Mouse (Mus musculus) hindbrain, embryonic 16.5 days (tissue): Measurements from ENCODE around the gene Tsku. TPM values are rescaled to one million over a fixed set of nuclear protein-coding genes. Genes with fewer than 3 reads are reported as not detected.
A peak's percentile ranks its signal among the peaks of the same experiment; 100 is the strongest.

Experiments
- ATAC-seq: fragments of 200-750 bp; cut with Nextera tagmentation; 2 replicates; pipeline ENCODE4 v1.8.0; 2017; ENCODE audit warnings: moderate TSS enrichment, moderate library complexity
- H3K27ac ChIP-seq: fragments of 300-500 bp; sonication (generic); 2 replicates; pipeline ENCODE4 v1.5.1; 2014; ENCODE audit warnings: low read depth, mild to moderate bottlenecking, control low read depth, low read length, moderate library complexity
- H3K27me3 ChIP-seq: fragments of 300-500 bp; sonication (generic); replicated peaks from 2 replicates; pipeline ENCODE4 v1.6.1; 2014; ENCODE audit warnings: low read length; ENCODE audit not compliant: control insufficient read depth, insufficient read depth
- H3K36me3 ChIP-seq: fragments of 300-500 bp; sonication (generic); 2 replicates; pipeline ENCODE4 v1.6.1; 2014; ENCODE audit warnings: mild to moderate bottlenecking, low read length, moderate library complexity, mixed read lengths; ENCODE audit not compliant: control insufficient read depth, insufficient read depth
- H3K4me1 ChIP-seq: fragments of 300-500 bp; sonication (generic); 2 replicates; pipeline ENCODE4 v1.6.1; 2014; ENCODE audit warnings: low read depth, low read length; ENCODE audit not compliant: control insufficient read depth, insufficient read depth
- H3K4me2 ChIP-seq: fragments of 300-500 bp; sonication (generic); 2 replicates; pipeline ENCODE4 v1.6.1; 2014; ENCODE audit warnings: mild to moderate bottlenecking, low read length, control low read depth, moderate library complexity
- H3K4me3 ChIP-seq: fragments of 300-500 bp; sonication (generic); 2 replicates; pipeline ENCODE4 v1.5.1; 2014; ENCODE audit warnings: mild to moderate bottlenecking, low read length, control low read depth, moderate library complexity
- H3K9ac ChIP-seq: fragments of 300-500 bp; sonication (generic); 2 replicates; pipeline ENCODE4 v1.6.1; 2014; ENCODE audit warnings: low read depth, mild to moderate bottlenecking, control low read depth, low read length, moderate library complexity
- H3K9me3 ChIP-seq: fragments of 300-500 bp; sonication (generic); 2 replicates; pipeline ENCODE4 v1.6.1; 2014; ENCODE audit warnings: mild to moderate bottlenecking, low read length, moderate library complexity; ENCODE audit not compliant: control insufficient read depth
- WGBS: fragments of 180-500 bp; shearing (Covaris S2); extraction: QIAGEN DNeasy Blood & Tissue Kit; methylation state at CpG from one replicate; pipeline ENCODE4 v1.1.7; 2014; 5-methylcytosine and 5-hydroxymethylcytosine counted together
- polyA plus RNA-seq: library from polyadenylated mRNA; unstranded; fragments of >200 nt; fragmentation: Nextera tagmentation; extraction: Ambion mirVana; gene quantifications from 2 replicates; pipeline ENCODE4 v1.2.1, GENCODE M21; 2015

The Tsku gene
- polyA plus RNA-seq, 1 experiment from 2014 or later = 6.5 TPM

DNA sequence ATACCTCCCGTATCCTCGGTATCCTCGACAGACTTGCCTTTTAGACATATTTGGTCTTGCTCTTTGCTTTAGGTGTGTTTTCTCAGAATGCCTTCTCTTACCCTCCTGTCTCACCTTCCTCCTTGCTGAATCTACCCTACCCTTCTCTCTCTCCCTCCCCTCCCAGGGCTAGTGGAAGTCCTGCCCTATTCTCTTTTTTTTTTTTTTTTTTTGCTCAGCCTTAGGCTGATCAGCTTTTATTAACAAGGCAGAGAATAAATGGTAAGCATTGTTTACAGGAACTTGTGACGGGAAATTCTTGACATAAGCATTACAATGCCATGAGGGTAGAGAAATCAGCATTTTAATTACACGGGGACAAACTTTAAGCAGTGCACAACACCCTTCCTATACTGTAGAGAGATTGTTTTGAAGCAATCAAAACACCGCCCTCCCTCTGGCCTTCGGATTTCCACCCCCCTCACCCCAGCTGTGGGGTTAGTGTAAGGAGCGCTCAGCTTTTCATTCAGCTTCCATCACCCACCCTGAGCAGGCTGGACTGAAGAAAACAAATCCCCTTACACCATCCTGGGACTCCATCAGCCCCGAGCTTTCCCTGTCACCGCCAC, 8.7 kb upstream of the Tsku start:
- Histone ChIP-seq H3K9ac (no peak overlapping the region), H3K9me3 (no peaks in the 10 kb centered on the region), H3K4me2 (no peak overlapping the region), H3K27ac (no peak overlapping the region), H3K4me1 (no peaks in the 10 kb centered on the region), H3K4me3 (no peak overlapping the region), H3K36me3 (no peaks in the 10 kb centered on the region), H3K27me3 (no peaks in the 10 kb centered on the region)
- WGBS = 53% methylated on average over 10 of the region's 10 CpGs
- ATAC-seq = no peak

DNA sequence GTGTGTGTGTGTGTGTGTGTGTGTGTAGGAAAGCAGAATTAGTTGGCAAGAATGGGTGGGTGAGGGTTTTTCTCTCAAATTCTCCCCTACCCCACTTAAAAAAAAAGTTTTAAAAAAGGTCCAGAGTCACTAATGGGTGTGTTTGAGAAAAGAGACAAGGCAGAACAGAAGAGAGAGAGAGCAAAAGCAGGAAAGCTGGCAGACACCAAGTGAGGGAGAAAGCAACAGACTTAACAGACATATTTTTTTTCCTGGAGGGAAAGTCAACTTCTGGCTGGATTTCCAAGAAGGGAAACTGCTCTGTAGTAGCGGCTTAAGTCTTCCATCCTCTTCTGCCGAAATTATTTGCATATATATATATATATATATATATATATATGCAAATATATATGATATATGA, 534 bp upstream of the Tsku start:
- Histone ChIP-seq H3K27ac (peak overlapping the region; percentile 82), H3K9ac (peak overlapping the region; percentile 79; the same call in 1 of the 2 replicates), H3K27me3 (no peaks in the 10 kb centered on the region), H3K4me3 (peak overlapping the region; percentile 80), H3K4me1 (peaks cover 23% of the 10 kb centered on the region), H3K4me2 (peak overlapping the region; percentile 93), H3K9me3 (no peaks in the 10 kb centered on the region), H3K36me3 (no peaks in the 10 kb centered on the region)
- 40% methylated on average over 2 of the region's 2 CpGs for WGBS
- no peak for ATAC-seq

DNA sequence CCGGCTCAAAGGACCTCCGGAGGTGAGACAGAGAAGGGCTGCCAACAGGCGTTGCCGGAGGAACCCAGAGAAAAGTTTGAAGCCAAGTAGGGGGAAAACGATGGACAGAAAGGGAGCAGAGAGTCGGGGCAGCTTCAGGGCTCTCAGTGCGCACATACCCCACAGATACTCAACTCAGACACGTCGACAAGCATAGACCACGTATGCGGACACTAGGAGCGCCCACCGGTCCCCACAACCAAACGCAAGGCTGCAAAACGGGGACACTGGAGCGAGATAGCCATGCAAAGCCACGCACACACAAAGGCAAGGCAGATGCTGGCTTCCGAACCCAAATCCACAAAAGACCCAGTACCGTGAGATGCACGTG, 522 bp downstream of the Tsku start:
- H3K36me3 ChIP-seq = no peaks in the 10 kb centered on the region
- H3K27ac ChIP-seq = peak overlapping the region; percentile 82
- peak overlapping the region; percentile 80 for H3K4me3 ChIP-seq
- peak overlapping the region; percentile 93 for H3K4me2 ChIP-seq
- peak overlapping the region; percentile 79 for H3K9ac ChIP-seq
- H3K9me3 ChIP-seq = no peaks in the 10 kb centered on the region
- no peak for ATAC-seq
- under 1% methylated on average over 20 of the region's 20 CpGs for WGBS
- peaks cover 29% of the 10 kb centered on the region for H3K4me1 ChIP-seq
- no peaks in the 10 kb centered on the region for H3K27me3 ChIP-seq

DNA sequence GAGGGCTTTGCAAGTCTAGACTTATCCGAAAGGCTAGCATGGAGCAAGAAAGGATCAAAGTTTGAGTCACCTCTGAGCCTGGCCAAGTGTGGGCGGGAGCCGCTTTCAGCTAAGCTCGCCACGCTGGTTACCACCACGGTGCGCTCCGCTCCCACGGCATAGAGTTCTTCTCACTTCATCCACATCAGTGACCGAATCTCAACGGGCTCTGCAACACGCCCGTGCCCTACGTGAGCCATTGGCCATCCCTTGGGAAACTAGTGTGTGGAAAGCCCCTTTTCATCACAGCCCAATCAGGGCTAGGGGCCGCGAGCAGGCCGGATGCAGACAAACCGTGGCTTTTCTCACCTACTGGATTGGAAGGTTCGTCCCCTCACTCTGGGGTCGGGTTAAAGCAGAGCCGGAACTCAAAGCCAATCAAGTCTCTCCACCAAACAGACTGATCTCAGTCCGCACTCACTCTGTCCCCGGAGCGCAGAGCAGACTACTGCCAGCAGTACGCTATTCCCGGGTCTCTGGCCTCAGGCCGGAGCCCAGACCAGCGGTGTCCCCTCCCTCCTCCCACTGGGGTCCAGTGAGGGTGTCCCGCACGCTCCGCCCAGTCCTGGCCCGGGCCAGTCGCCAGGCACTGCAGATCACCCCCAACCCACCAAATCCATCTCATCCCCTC, 1.0 kb downstream of the Tsku start:
- H3K27ac ChIP-seq = peak overlapping the region; percentile 82
- no peaks in the 10 kb centered on the region for H3K9me3 ChIP-seq
- 2% methylated on average over 33 of the region's 33 CpGs for WGBS
- peak; percentile 81 for ATAC-seq
- no peaks in the 10 kb centered on the region for H3K27me3 ChIP-seq
- H3K4me1 ChIP-seq = peaks cover 31% of the 10 kb centered on the region
- peak overlapping the region; percentile 79 for H3K9ac ChIP-seq
- H3K4me2 ChIP-seq = peak overlapping the region; percentile 93
- H3K36me3 ChIP-seq = no peaks in the 10 kb centered on the region
- H3K4me3 ChIP-seq = peak overlapping the region; percentile 80

DNA sequence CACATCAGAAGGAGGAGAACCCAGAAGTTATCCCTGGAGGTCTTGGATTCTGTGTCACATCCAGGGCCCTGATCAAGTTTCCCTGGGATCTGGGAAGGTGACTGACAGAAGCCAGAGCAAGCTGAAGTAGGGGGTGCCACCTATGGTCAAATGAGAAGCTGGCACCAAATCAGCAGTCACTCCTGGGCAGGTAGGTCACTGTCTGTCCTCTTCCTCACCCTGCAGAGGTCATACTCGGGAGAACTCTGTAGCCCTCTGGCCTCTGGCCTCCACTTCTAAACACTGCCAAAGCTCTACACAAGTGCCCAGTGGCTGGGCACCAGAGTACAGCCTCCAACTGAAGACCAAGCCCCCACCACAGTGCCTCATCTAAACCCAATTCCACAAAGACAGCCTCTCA, 3.1 kb downstream of the Tsku start:
- no peaks in the 10 kb centered on the region for H3K9me3 ChIP-seq
- H3K4me3 ChIP-seq = no peak overlapping the region
- no peaks in the 10 kb centered on the region for H3K27me3 ChIP-seq
- WGBS = 75% methylated on average over 1 of the region's 1 CpGs
- H3K4me2 ChIP-seq = 0 out of 2 replicates have a peak overlapping the region, but pooled peaks have one; percentile 2
- peaks cover 39% of the 10 kb centered on the region for H3K4me1 ChIP-seq
- H3K36me3 ChIP-seq = no peaks in the 10 kb centered on the region
- H3K9ac ChIP-seq = no peak overlapping the region
- H3K27ac ChIP-seq = no peak overlapping the region
- no peak for ATAC-seq

DNA sequence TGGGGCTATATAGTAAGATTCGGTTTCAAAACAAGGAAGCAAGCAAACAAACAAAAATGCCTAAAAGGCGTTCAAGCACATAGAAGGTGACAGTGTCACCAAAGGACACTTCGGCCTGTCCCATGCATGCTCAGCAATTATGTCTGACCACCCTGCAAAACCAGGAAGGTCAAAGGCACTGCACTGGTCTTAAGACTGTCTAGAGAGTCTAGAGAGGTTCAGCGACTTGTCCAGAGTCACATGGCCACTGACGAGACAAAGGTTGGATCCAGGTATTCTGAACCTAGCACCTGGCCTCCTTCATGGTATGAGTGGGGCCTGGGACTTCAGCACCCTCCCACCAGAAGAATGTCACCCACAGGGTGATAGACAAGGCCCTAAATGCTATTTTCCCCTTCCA, 3.8 kb downstream of the Tsku start:
- H3K36me3 ChIP-seq = 0 out of 2 replicates have a peak, but pooled peaks cover under 1% of the 10 kb centered on the region
- H3K9me3 ChIP-seq = no peaks in the 10 kb centered on the region
- no peak overlapping the region for H3K4me2 ChIP-seq
- H3K4me3 ChIP-seq = no peak overlapping the region
- 84% methylated on average over 5 of the region's 5 CpGs for WGBS
- H3K27me3 ChIP-seq = no peaks in the 10 kb centered on the region
- H3K27ac ChIP-seq = no peak overlapping the region
- no peak for ATAC-seq
- no peak overlapping the region for H3K9ac ChIP-seq
- peaks cover 39% of the 10 kb centered on the region for H3K4me1 ChIP-seq

DNA sequence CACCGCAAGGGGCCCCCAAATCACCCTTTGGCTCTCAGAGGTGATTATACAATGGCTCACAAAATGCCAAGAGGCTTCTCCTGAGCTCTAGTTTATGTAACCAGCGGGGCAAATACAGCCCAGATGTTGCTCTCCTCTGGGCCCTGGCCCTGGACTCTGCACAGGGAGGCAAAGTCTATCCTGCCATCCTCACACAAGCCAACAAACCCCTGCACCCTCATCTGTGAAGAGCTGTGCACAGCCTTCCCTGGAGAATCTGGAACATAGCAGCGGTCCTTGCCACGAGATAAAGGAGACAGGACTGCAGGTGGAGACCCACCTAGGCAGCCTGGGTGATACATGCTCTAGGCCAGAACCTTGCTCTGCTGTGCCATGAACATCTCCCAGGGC, 6.2 kb downstream of the Tsku start:
- H3K4me2 ChIP-seq = no peak overlapping the region

DNA sequence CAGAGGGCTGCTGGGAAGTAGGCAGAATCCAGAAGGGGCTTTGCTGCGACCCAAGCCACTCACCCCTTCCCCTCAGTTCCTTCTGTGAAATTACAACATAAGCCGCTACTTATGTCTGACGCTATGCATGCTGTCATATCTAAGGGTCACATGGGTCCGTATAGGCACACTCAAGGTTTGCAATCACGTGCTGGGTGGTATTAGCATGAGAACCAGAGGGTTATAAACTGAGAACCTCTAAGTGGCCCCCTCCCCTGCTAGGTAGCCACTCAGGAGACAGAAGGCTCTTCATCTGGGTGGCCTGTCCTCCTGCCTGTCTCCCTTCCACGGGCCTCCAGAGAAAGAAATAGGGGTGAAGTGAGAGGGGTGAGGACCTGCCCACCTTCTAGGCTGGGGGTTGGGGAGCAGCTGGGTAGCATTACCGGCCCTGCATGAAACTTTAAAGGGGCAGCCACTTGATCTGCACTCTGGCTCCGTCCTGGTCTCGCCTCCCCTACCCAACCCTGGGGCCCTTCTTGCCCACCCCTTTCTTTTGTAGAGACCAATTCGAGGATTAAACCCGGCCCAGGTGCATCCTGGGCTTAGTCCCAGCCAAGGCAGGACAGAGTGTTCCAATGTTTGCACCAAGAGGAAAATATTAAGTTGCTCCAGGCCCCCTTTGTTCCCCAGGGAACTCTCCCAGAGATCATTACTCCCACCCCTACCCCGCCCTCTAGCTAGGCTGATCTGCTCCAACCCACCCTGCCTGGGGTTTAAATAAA, 6.8 kb downstream of the Tsku start:
- 30% methylated on average over 12 of the region's 12 CpGs for WGBS
- Histone ChIP-seq H3K4me3 (no peak overlapping the region), H3K27ac (no peak overlapping the region; the same call in 1 of the 2 replicates), H3K4me1 (peaks cover 31% of the 10 kb centered on the region), H3K27me3 (no peaks in the 10 kb centered on the region), H3K9me3 (no peaks in the 10 kb centered on the region), H3K9ac (no peak overlapping the region), H3K4me2 (no peak overlapping the region), H3K36me3 (0 out of 2 replicates have a peak, but pooled peaks cover 10% of the 10 kb centered on the region)
- 0 out of 2 replicates have a peak, but pooled peaks have one; percentile 12 for ATAC-seq

More for the DNA sequence above, 6.2 kb downstream of the Tsku start:
- ATAC-seq = no peak
- H3K9ac ChIP-seq = no peak overlapping the region
- peaks cover 36% of the 10 kb centered on the region for H3K4me1 ChIP-seq
- no peaks in the 10 kb centered on the region for H3K27me3 ChIP-seq
- no peak overlapping the region; the same call in 1 of the 2 replicates for H3K27ac ChIP-seq
- H3K9me3 ChIP-seq = no peaks in the 10 kb centered on the region
- WGBS = 51% methylated on average over 4 of the region's 4 CpGs
- H3K36me3 ChIP-seq = 0 out of 2 replicates have a peak, but pooled peaks cover 10% of the 10 kb centered on the region
- no peak overlapping the region for H3K4me3 ChIP-seq

DNA sequence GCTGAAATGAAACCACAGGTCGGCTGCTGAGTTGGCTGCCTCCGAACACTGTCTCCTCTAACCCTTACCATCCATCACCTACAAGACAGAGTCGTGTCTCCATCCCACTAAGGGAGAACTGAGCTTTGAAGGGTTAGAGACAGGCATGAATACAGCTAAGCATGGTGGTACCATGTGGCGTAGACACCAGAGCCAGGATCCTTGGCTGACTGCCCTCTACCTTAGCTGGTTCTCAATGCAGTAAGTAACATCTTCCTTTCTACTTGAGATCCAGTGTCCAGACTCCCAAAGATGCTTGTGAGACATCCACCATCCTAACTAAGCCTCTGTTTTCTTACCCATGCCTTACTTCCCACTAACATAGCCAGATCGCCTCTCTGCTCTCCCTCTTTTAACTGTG, 7.5 kb downstream of the Tsku start:
- Histone ChIP-seq H3K27ac (no peak overlapping the region), H3K4me1 (peaks cover 24% of the 10 kb centered on the region), H3K9me3 (no peaks in the 10 kb centered on the region), H3K36me3 (0 out of 2 replicates have a peak, but pooled peaks cover 10% of the 10 kb centered on the region), H3K9ac (no peak overlapping the region), H3K4me2 (no peak overlapping the region), H3K4me3 (no peak overlapping the region), H3K27me3 (no peaks in the 10 kb centered on the region)
- 79% methylated on average over 5 of the region's 5 CpGs for WGBS
- no peak for ATAC-seq
